Mouse (Mus musculus): ENCODE measurements around the gene Gm20517.

GRCm38 (mm10) chr17:47646683-47647082 is 35.3 kb downstream of the Gm20517 start:
- TF ChIP-seq POLR2A (IDR thresholded peaks at IDR 0.05; ENCODE audit: insufficient read depth, low read depth, low read length) (no peak), CTCF (IDR thresholded peaks at IDR 0.05; ENCODE audit: insufficient read depth, low read depth, low read length) (no peak)
